Mouse (Mus musculus): ENCODE measurements around the gene Vwa5b1. TPM values are rescaled to one million over a fixed set of nuclear protein-coding genes. Genes with fewer than 3 reads are reported as not detected.
A peak's percentile ranks its signal among the peaks of the same experiment; 100 is the strongest.

Gene Vwa5b1
- total RNA-seq, 4 experiments from 2014 or later: 2.8 to 5.0 (median 3.6) TPM

- DNase-seq (ENCODE audit: low spot score in 2 of 2): no peak
These were observed 105.7 kb downstream of the Vwa5b1 start for GRCm38 (mm10) chr4:138530011-138530410.

DNA sequence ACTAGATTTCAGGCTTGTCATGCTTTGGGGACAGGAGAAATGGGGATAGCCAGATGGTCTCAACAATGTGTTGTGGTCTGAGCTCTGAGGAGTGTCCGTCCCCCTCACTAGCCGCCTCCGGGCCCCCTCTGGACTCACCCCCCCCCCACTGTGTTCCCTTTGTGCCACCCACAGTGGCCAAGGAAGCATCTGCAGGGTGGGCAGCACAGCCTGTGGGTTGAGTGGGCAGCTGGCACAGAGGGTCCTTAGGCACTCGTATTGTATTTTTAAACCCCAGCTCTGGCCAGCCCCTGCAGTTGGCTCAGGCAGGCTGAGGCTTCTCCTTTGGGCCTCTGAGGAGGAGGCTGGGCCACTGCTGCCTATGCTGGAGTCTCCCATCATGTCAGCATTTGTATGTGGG lies 110.0 kb downstream of the Vwa5b1 start:
- no peak for DNase-seq (ENCODE audit: low spot score in 2 of 2)

GRCm38 (mm10) chr4:138524769-138525168 lies 110.9 kb downstream of the Vwa5b1 start:
- DNase-seq (ENCODE audit: low spot score in 2 of 2): no peak

- no peak for DNase-seq (ENCODE audit: low spot score in 2 of 2)
These were observed 111.9 kb downstream of the Vwa5b1 start for GRCm38 (mm10) chr4:138523775-138524174.

DNA sequence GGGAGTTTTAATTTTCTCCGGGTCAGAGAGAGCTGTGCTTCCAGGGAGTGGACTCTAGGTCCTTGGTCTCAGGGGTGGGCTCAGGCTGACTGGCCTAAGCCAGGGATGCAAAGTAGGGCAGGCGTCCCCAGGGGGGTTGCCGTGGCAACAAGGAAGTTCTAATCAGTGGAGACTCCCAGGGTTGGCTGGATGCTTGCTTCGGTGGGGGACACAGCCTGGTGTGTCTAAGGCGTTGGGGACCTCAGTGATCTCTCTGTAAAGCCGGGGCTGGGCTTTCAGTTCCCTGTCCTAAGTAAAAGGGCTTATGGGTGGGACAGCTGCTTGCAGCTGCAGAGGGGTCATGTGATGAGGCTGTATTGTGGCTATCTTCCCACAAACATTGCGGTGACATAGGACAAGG lies 113.4 kb downstream of the Vwa5b1 start:
- no peak for DNase-seq (ENCODE audit: low spot score in 2 of 2)

- peak; percentile 64 to 71 for DNase-seq (ENCODE audit: low spot score in 2 of 2)
These were observed 118.4 kb downstream of the Vwa5b1 start for GRCm38 (mm10) chr4:138517153-138517789.

GRCm38 (mm10) chr4:138516448-138516847 lies 119.2 kb downstream of the Vwa5b1 start:
- no peak for DNase-seq (ENCODE audit: low spot score in 2 of 2)

Other genes starting within 250 kb of the Vwa5b1 start
- gene Fam43b, start 239.4 kb downstream of the Vwa5b1 start, total RNA-seq (2022): 10 to 100 TPM; 26.4 to 30.9 (median 30.1) TPM
- gene Mul1, start 201.2 kb downstream of the Vwa5b1 start, total RNA-seq (2022): 10 to 100 TPM; 51.3 to 62.9 (median 55.8) TPM
- 100 to 1,000 TPM; 317 to 356 (median 337) TPM for gene Camk2n1, start 181.6 kb downstream of the Vwa5b1 start, total RNA-seq (2022)
- under 1 TPM in 3 of 4 experiments, not detected in 1; 0.26 to 0.54 (median 0.32) TPM for gene Pla2g2c, start 88.9 kb upstream of the Vwa5b1 start, total RNA-seq (2022)
- gene Ubxn10, start 101.3 kb upstream of the Vwa5b1 start, total RNA-seq (2022): 1 to 10 TPM; 1.1 to 1.9 (median 1.5) TPM
- gene Pla2g2f, start 121.7 kb upstream of the Vwa5b1 start, total RNA-seq (2022): 1 to 10 TPM in 2 of 4 experiments, under 1 TPM in 2; 0.87 to 2.1 (median 1.1) TPM
- under 1 TPM; 0.23 to 0.62 (median 0.43) TPM for gene Pla2g2d, start 139.9 kb upstream of the Vwa5b1 start, total RNA-seq (2022)
- 1 to 10 TPM in 2 of 4 experiments, under 1 TPM in 2; 0.94 to 3.0 (median 1.6) TPM for gene Pla2g5, start 227.6 kb upstream of the Vwa5b1 start, total RNA-seq (2022)
- not detected for gene Gm13030, start 238.1 kb upstream of the Vwa5b1 start, total RNA-seq (2022)
- not detected for gene Pla2g2e, start 242.1 kb upstream of the Vwa5b1 start, total RNA-seq (2022)